Mouse (Mus musculus) Muller cell, postnatal 12 days (primary cell): ENCODE measurements around the gene Kcnc1.
A peak's percentile ranks its signal among the peaks of the same experiment; 100 is the strongest.

ENCODE experiments used
- DNase-seq: peaks from one replicate; pipeline ENCODE4 v3.0.0-alpha.2; 2015; ENCODE audit errors: inconsistent ontology term

Kcnc1 gene

DNA sequence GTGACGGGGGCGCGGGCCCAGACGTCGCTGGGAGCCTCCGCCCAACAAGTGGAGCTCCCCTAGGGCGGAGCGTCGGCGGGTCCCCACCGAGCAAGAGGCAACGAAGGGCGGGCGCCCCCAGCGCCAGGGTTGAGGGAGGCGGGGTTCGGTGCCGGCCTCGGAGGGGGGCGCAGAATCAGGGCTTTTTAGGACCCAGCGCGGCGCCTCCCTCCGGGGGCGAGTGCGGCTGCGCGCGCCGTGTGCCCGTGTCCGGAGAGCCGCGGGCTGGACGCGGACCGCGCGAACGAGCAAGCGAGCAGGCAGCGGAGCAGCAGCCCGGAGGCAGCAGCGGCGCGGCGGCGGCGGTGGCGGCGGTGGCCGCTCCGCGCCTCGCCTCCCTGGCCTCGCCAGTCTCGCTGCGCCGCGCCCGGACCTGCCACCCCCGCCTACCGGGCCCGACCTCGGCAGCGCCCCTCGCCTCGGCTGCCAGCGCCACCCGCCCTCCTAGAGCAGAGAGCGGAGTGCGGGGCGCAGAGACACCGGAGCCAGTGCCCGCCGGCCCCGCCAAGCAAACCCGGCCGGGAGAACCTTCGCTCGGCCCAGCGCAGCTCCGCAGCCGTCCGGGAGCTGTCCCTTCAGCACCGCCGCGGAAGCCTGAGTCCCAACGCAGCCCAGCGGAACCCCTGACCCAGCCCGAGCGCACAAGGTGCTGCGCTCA, at the start of gene Kcnc1:
TSS of gene Kcnc1 (plus strand) at position 267 of the 697 bp plus-strand sequence.
- DNase-seq: peak; percentile 91

- DNase-seq: no peak
Measured at GRCm38 (mm10) chr7:46347692-46348091, 48.6 kb upstream of the Kcnc1 start.

GRCm38 (mm10) chr7:46348813-46349212, 47.5 kb upstream of the Kcnc1 start:
- no peak for DNase-seq

DNA sequence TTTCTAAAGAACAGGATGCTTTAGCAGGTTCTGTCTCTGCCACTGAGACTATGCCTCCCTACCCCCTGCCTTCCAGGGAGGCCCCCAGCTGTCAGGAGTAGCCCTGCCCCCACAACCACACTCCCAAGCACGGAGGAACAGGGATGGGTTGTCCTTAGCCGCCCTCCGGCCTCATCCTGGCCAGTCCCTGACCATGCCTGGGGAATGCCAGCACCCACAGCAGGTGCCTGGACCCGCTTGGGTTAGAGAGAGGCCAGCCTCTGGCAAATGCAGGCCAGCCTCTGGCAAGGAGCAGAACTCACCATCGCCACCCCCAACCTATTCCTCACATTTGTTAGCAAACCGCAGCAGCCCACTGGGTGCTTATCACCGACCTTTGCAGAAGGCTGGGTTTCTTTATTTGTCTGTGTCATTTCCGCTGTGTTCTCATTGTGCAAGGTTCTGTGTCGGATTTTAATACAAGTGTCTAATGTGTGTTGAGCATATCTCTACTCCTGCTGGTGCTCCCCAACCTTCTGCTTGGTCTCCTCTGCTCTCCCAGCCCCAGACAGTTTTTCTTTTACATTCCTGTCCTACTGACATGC, 46.1 kb upstream of the Kcnc1 start:
- no peak for DNase-seq

GRCm38 (mm10) chr7:46352748-46353147, 43.5 kb upstream of the Kcnc1 start:
- no peak for DNase-seq

DNA sequence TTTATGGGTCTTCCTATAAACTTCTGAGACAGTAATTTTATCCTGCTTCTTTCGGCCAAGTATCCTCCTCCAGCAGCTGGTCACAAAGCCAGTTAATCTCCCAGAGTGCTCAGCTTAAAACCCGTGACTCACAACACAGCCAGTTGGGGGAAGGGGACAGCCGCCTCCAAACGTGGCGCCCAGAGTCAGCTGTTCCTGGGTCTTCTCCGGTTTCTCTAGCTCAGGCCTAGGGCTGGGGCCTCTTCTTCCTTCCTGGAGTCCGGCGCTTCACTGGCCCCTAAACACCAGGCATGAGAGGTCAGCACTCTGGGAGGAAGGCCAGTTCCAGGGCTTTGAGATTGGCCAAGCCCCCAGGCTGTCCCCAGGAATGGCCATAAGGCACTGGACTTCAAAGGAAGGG, 43.1 kb upstream of the Kcnc1 start:
- DNase-seq: no peak

DNA sequence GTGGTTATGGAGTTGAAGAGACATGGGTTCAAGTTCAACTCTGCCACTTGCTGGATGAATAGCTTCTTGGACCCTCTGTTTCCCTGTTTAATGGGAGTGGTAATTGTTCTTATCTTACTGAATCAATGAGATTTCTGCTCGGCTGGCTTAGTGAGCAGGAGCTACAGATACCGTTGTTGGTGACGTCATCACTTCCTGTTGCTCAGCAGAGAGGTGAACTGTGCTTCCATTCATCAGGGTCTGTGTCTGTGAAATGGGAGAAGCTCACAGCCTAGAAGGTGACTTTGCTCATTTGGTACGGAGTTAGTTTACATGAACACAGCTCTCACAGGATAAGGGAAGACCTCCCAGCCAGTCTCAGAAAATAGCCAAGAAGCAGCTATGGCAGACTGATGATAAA, 42.4 kb upstream of the Kcnc1 start:
- no peak for DNase-seq

DNA sequence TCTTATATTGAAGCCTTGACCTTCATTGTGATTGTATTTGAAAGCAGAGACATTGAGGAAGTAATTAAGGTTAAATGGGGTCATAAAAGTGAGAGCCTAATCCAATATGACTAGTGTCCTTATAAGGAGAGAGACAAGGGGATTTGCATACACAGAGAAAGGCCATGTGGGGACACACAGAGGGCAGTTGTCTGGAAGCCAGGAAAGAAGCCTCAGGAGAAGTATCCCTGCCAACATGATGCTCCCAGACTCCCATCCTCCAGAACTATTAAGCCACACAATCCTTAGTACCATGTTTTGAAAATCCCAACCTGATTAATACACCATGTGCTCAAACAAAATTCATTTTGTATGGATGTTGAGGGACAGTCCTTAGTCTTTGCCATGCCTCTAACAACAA, 34.5 kb upstream of the Kcnc1 start:
- DNase-seq: no peak

DNA sequence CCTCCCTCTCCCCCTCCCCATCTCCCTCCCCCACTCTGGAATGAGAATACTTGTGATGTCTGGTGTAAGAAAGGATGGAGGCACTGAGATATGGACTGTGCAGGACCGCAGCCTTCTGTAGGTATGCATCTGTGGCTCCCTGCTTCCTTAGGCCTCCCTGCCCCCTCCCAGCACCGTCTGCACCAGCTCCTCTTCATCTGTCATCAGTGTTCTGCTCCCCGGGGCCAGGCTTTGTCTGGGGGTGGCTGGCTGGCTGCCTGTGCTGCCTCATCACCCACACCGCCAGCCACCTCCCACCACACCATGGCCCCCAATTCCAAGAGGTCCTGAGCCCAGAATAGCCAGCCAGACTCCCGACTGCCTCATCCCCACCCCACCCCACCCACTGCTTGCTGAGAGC, 32.1 kb upstream of the Kcnc1 start:
- no peak for DNase-seq

GRCm38 (mm10) chr7:46365810-46366209, 30.5 kb upstream of the Kcnc1 start:
- no peak for DNase-seq

DNA sequence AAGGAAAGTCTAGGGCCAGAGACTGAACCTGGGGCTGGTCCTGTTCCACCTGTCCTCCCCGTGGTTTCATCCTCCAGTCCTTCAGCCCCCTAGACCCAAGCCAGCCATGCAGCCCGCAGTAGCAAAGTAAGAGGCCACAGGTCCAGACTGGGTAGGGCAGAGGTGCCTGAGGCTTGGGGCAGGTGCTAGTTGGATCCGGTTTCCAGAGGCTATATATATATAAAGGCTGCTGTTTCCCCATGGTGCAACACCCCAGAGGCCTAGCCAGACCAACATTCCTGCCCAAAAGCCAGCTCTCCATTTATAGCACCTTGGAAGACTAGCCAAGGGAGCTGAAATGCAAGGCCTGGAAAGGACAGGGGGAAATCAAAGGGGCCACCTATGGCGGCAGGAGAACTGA, 25.2 kb upstream of the Kcnc1 start:
- no peak for DNase-seq

GRCm38 (mm10) chr7:46376172-46377007, 19.9 kb upstream of the Kcnc1 start, which contains the start of gene Myod1:
Gene Myod1 (plus strand): TSS chr7:46376474.
- no peak for DNase-seq

GRCm38 (mm10) chr7:46377008-46377346, 19.3 kb upstream of the Kcnc1 start:
- DNase-seq: peak; percentile 27

GRCm38 (mm10) chr7:46378123-46378522, 18.2 kb upstream of the Kcnc1 start:
- DNase-seq: no peak

GRCm38 (mm10) chr7:46378983-46379382, 17.3 kb upstream of the Kcnc1 start:
- DNase-seq: peak; percentile 61

DNA sequence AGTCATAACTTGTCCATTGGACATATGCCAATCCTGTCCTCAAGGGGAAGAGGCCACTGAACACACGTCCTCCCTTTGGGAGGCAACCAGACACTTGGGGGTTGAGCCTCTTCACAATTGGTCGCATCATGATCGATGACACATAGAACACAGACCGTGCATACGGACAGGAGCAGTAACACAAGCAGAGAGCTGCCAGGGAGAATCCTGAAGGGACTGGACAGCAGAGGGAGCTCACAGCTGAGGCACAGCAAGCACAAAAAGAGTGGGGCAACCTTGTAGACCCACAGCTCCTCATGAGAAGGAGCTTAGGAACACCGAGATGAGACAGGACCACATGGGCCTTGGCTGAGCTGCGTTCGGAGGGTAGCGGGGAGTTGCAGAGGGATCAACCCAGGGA, 15.7 kb upstream of the Kcnc1 start:
- DNase-seq: no peak

DNA sequence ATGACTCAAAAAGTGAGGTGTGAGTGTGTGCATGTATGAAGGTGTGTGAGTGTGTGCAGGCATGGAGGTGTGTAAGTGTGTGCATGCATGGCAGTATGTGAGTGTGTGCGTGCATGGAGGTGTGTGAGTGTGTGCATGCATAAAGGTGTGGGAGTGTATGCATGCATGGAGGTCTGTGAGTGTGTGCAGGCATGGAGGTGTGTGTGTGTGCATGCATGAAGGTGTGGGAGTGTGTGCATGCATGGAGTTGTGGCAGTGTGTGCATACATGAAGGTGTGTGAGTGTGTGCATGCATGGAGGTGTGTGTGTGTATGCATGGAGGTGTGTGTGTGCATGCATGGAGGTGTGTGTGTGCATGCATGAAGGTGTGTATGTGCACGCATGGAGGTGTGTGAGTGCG, 8.9 kb upstream of the Kcnc1 start:
- no peak for DNase-seq

GRCm38 (mm10) chr7:46389456-46390085, 6.7 kb upstream of the Kcnc1 start:
- DNase-seq: no peak

DNA sequence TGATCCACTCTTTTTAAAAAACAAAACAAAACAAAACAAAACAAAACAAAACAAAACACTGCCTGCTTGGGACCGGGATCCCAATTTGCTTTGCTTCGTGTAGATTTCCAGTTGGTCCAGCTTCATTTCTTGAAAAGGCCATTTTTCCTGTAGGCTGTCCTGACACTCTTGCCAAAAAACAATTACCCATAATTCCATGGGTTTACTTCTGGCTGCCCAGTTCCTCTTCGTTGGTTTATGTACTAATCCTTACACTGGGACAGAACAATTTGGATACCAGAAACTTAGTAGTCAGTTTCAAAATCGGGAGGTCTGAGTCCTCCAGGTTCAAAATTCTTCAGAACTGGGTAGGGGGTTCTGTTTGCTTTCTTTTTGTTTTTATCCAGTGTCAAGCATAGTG, 6.1 kb upstream of the Kcnc1 start:
- DNase-seq: no peak

DNA sequence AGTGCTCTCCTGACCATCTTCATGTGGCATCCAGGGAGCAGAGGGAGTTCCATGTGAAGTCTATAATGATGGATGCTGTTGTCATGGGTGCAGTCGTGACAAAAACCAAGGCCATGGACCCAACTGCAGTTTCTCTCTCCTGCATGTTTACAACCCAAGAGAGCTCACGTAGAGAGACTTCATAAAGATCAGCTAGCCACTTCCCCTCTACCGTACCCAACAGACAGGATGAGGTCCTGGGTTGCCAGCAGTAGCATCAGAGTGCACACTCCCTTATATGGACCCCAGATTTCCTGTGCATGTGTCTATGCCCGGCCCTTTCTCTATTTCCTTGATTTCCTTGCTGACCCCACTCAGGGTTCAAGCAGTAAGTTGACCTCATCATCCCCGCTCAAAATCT, 4.6 kb upstream of the Kcnc1 start:
- DNase-seq: no peak

- peak; percentile 79 for DNase-seq
Measured at GRCm38 (mm10) chr7:46393116-46393515, 3.2 kb upstream of the Kcnc1 start.

- no peak for DNase-seq
Measured at GRCm38 (mm10) chr7:46393718-46394511, 2.4 kb upstream of the Kcnc1 start.
